Mouse (Mus musculus): Measurements from ENCODE around the gene Rad51ap2.

The Rad51ap2 gene

GRCm38 (mm10) chr12:11455549-11456194 lies at the start of gene Rad51ap2:
Gene Rad51ap2 (plus strand): TSS chr12:11456079.
- in situ Hi-C loops (cut with MseI, MboI), result no loop called here

- in situ Hi-C loops (cut with MseI, MboI), result no loop called here
These were observed 48.2 kb upstream of the Rad51ap2 start for GRCm38 (mm10) chr12:11407679-11408078.

GRCm38 (mm10) chr12:11418112-11418511 lies 37.8 kb upstream of the Rad51ap2 start:
- in situ Hi-C loops (cut with MseI, MboI), result no loop called here

- in situ Hi-C loops (cut with MseI, MboI), result no loop called here
These were observed 28.5 kb upstream of the Rad51ap2 start for GRCm38 (mm10) chr12:11427396-11427795.

- in situ Hi-C loops (cut with MseI, MboI), result no loop called here
These were observed 22.8 kb upstream of the Rad51ap2 start for GRCm38 (mm10) chr12:11433126-11433525.

GRCm38 (mm10) chr12:11433716-11434115 lies 22.2 kb upstream of the Rad51ap2 start:
- in situ Hi-C loops (cut with MseI, MboI), result no loop called here

GRCm38 (mm10) chr12:11434446-11434845 lies 21.4 kb upstream of the Rad51ap2 start:
- in situ Hi-C loops (cut with MseI, MboI), result no loop called here

GRCm38 (mm10) chr12:11435246-11436022 lies 20.4 kb upstream of the Rad51ap2 start:
- in situ Hi-C loops (cut with MseI, MboI), result no loop called here

- in situ Hi-C loops (cut with MseI, MboI), result no loop called here
These were observed 19.9 kb upstream of the Rad51ap2 start for GRCm38 (mm10) chr12:11436023-11436350.

- in situ Hi-C loops (cut with MseI, MboI), result no loop called here
These were observed 19.2 kb upstream of the Rad51ap2 start, which contains the start of gene Vsnl1 for GRCm38 (mm10) chr12:11436497-11437265. Gene Vsnl1 (minus strand): TSS chr12:11436613.

GRCm38 (mm10) chr12:11437266-11437906 lies 18.5 kb upstream of the Rad51ap2 start:
- in situ Hi-C loops (cut with MseI, MboI), result no loop called here

GRCm38 (mm10) chr12:11437907-11438447 lies 17.9 kb upstream of the Rad51ap2 start:
- in situ Hi-C loops (cut with MseI, MboI), result no loop called here

GRCm38 (mm10) chr12:11454146-11454545 lies 1.7 kb upstream of the Rad51ap2 start:
- in situ Hi-C loops (cut with MseI, MboI), result no loop called here

- in situ Hi-C loops (cut with MseI, MboI), result no loop called here
These were observed 334 bp downstream of the Rad51ap2 start for GRCm38 (mm10) chr12:11456213-11456612.

- in situ Hi-C loops (cut with MseI, MboI), result no loop called here
These were observed 753 bp downstream of the Rad51ap2 start for GRCm38 (mm10) chr12:11456632-11457031.

Measured in mouse trophoblast stem cell (cell line).